ENCODE assay signal across 8 mouse cellular contexts in the genomic region with DNA sequence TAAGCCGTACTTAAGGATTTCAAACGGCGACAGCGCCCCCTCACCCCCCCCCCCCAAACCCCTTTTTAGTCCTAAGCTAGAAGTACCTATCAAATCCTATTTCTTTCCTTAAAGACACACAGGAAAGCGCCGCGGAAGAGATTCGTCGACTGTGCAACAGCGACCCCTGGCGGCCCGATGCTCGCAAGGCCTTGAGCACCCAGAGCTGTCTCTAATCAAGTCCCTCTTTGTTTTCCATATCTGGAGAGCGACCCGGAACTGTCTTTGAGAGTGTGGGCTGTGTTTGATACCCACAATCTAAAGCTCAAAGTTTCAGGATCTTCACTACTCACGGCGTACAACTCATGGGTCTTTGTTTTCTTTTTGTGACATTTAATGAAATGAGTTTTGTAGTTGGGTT.
A peak's percentile ranks its signal among the peaks of the same experiment; 100 is the strongest.
DNase-seq lines count a peak whose midpoint lies in the region; ATAC-seq and TF ChIP-seq lines count a peak whose summit lies in the region.

No protein-coding gene starts in this region.

- H3K36me3 ChIP-seq in hindbrain, postnatal 0 days (ENCODE audit: insufficient read depth, low read length), result no peaks in the 10 kb centered on the region

- WGBS in hindbrain, postnatal 0 days, result 0% methylated on average over 17 of the region's 17 CpGs

- H3K4me1 ChIP-seq in hindbrain, postnatal 0 days (ENCODE audit: insufficient read depth, low read length), result no peaks in the 10 kb centered on the region

- DNase-seq in WW6 (ENCODE audit: low read depth, low spot score), result peak; percentile 50
- peak; percentile 96 to 98 for DNase-seq in cerebellum, postnatal 4 days (ENCODE audit: low spot score in 2 of 2)
- DNase-seq in gastrocnemius, adult 2 months, result peak; percentile 92
- DNase-seq in hindbrain, postnatal 0 days (ENCODE audit: low spot score), result peak; percentile 98
- peak; percentile 92 to 95 for DNase-seq in left cerebral cortex, adult 2 months (ENCODE audit: extremely low spot score in 1 of 2, low spot score in 2 of 2)
- DNase-seq in right cerebral cortex, adult 2 months (ENCODE audit: low spot score in 2 of 2), result peak; percentile 96 to 98
- DNase-seq in urinary bladder, postnatal 14 days (ENCODE audit: low spot score), result peak; percentile 94

- no peaks in the 10 kb centered on the region for H3K27me3 ChIP-seq in hindbrain, postnatal 0 days (ENCODE audit: insufficient read depth, low read length)

- peak overlapping the region; percentile 85 for H3K4me2 ChIP-seq in hindbrain, postnatal 0 days (ENCODE audit: low read depth, low read length)

- peak; percentile 91 for ATAC-seq in hindbrain, postnatal 0 days
- peak; percentile 87 for ATAC-seq in megakaryocyte, adult 5-6 weeks (ENCODE audit: poor library complexity, severe bottlenecking)

- TF ChIP-seq CTCF in gastrocnemius, adult 2 months (IDR thresholded peaks at IDR 0.05), result peak; percentile 91
- peak; percentile 90 for TF ChIP-seq CTCF in hindbrain, postnatal 0 days (IDR thresholded peaks at IDR 0.05; ENCODE audit: low read depth)
- peak; percentile 91 for TF ChIP-seq CTCF in left cerebral cortex, adult 2 months (IDR thresholded peaks at IDR 0.05)

- peak overlapping the region; percentile 93 for H3K27ac ChIP-seq in gastrocnemius, adult 2 months
- H3K27ac ChIP-seq in hindbrain, postnatal 0 days, result peak overlapping the region; percentile 96
- H3K27ac ChIP-seq in left cerebral cortex, adult 2 months, result peak overlapping the region; percentile 92

- intact Hi-C loops in gastrocnemius, adult 2 months (cut with DNase I), result loop anchor here (1.0 to 10.0 kb wide), 4 partner anchors 378 to 1100 kb away; a partner anchor contains a TSS
- intact Hi-C loops in left cerebral cortex, adult 2 months (cut with DNase I), result loop anchor here (1.0 to 2.0 kb wide), 5 partner anchors 234 to 1181 kb away; a partner anchor contains a TSS

- H3K9ac ChIP-seq in hindbrain, postnatal 0 days (replicated peaks; ENCODE audit: low read length), result peak overlapping the region; percentile 75

- H3K9me3 ChIP-seq in hindbrain, postnatal 0 days (ENCODE audit: low read length), result no peaks in the 10 kb centered on the region

- peak overlapping the region; percentile 77 for H3K4me3 ChIP-seq in gastrocnemius, adult 2 months
- H3K4me3 ChIP-seq in hindbrain, postnatal 0 days (ENCODE audit: low read length), result peak overlapping the region; percentile 47
- H3K4me3 ChIP-seq in left cerebral cortex, adult 2 months, result peak overlapping the region; percentile 55

Comparison
In these comparisons a context has a peak if more than half of its experiments do, and no peak if none do; other contexts are left out.
1. Peak in every context shown above with its lines: DNase-seq, ATAC-seq, H3K4me3 ChIP-seq and H3K27ac ChIP-seq.